Mouse (Mus musculus): ENCODE results near the gene Gpatch4. TPM values are rescaled to one million over a fixed set of nuclear protein-coding genes. Genes with fewer than 3 reads are reported as not detected.

Gpatch4 gene
- polyA plus RNA-seq, 1 experiment, result 5.0 TPM

DNA sequence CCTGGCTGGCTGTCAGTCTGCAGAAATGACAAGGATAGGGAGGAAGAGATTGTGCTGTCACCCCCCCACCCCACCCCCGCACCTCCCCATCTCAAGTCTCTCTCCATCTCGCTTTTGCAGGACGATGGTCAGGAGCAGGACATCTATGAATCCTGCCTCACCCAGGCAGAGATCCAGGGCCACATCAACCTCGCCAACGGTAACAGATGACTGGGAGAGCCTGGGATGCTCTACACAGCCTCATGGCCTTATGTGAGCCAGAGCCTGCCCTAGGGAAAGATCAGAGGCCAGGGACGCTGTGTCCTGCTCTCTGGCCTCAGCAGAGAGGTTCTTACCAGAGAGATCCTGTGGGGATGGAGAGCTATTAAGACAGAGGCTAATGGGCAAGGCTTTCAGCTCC, 47.7 kb downstream of the Gpatch4 start:
- TF ChIP-seq POLR2A (IDR thresholded peaks at IDR 0.05; ENCODE audit: low read depth, low read length), result no peak
- no peak for TF ChIP-seq CTCF (IDR thresholded peaks at IDR 0.05; ENCODE audit: extremely low read depth, insufficient read depth, insufficient read length, insufficient replicate concordance)

DNA sequence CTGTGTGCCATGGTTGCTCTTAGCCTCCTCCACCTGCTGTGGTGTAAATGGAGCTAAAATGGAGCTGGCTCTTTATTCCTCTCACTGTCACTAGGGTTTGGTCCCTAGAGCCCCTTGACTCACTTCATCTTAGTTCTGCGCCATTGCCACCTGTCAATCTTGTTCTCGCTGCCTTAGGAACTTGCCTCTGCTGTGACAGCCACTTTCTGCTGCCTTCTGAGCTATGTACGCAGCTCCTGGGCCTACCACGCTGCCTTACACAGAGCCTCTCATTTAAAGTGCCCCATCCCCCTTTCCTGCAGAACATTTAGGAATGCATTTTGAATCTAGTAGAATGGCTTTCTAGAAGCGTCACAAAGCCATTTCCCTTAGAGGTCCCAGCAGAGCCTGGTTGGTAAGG, 51.2 kb downstream of the Gpatch4 start:
- no peaks in the 10 kb centered on the region for H3K36me3 ChIP-seq (ENCODE audit: control insufficient read depth, insufficient read depth, low read length)
- 92% methylated on average over 5 of the region's 5 CpGs for WGBS

More for the DNA sequence above, 47.7 kb downstream of the Gpatch4 start:
- DNase-seq (ENCODE audit: low read depth in 1 of 2, low spot score in 2 of 2), result no peak
- Histone ChIP-seq H3K36me3 (ENCODE audit: control insufficient read depth, insufficient read depth, low read length) (no peaks in the 10 kb centered on the region), H3K4me3 (ENCODE audit: extremely low read depth, insufficient read depth, insufficient read length) (no peak overlapping the region), H3K27me3 (ENCODE audit: control insufficient read depth, insufficient read depth, low read length) (no peaks in the 10 kb centered on the region), H3K4me1 (ENCODE audit: control insufficient read depth, insufficient read depth, insufficient read length) (no peaks in the 10 kb centered on the region), H3K27ac (ENCODE audit: insufficient read depth, low read length) (no peak overlapping the region)
- WGBS, result 94% methylated on average over 6 of the region's 6 CpGs

DNA sequence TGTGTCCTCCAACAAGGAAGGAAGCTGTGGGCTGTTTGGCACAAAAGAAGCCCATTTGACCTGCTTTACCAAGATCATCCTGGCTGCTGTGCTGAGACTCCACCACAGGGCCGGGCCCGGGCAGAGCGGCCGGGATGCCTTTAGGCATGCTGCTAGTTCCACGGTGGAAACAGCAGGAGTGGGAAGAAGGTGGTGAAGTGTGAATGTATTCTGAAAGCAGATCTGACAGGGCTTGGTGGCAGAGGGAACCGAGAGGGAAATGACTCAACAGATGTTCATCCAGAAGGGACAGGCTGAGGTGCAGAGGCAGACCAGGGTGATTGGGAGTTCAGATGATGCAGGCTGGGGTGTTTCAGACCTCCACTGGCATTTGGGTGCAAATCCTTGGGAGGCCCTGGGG, 54.8 kb downstream of the Gpatch4 start:
- no peak for TF ChIP-seq POLR2A (IDR thresholded peaks at IDR 0.05; ENCODE audit: low read depth, low read length)
- no peak for TF ChIP-seq CTCF (IDR thresholded peaks at IDR 0.05; ENCODE audit: extremely low read depth, insufficient read depth, insufficient read length, insufficient replicate concordance)
- DNase-seq (ENCODE audit: low read depth in 1 of 2, low spot score in 2 of 2), result no peak
- H3K36me3 ChIP-seq (ENCODE audit: control insufficient read depth, insufficient read depth, low read length), result no peaks in the 10 kb centered on the region
- H3K4me3 ChIP-seq (ENCODE audit: extremely low read depth, insufficient read depth, insufficient read length), result no peak overlapping the region
- no peaks in the 10 kb centered on the region for H3K27me3 ChIP-seq (ENCODE audit: control insufficient read depth, insufficient read depth, low read length)
- no peaks in the 10 kb centered on the region for H3K4me1 ChIP-seq (ENCODE audit: control insufficient read depth, insufficient read depth, insufficient read length)
- no peak overlapping the region for H3K27ac ChIP-seq (ENCODE audit: insufficient read depth, low read length)
- 53% methylated on average over 6 of the region's 6 CpGs for WGBS

More for the DNA sequence above, 51.2 kb downstream of the Gpatch4 start:
- TF ChIP-seq CTCF (IDR thresholded peaks at IDR 0.05; ENCODE audit: extremely low read depth, insufficient read depth, insufficient read length, insufficient replicate concordance) (no peak), POLR2A (IDR thresholded peaks at IDR 0.05; ENCODE audit: low read depth, low read length) (no peak)
- H3K4me1 ChIP-seq (ENCODE audit: control insufficient read depth, insufficient read depth, insufficient read length), result no peaks in the 10 kb centered on the region
- H3K4me3 ChIP-seq (ENCODE audit: extremely low read depth, insufficient read depth, insufficient read length), result no peak overlapping the region
- H3K27ac ChIP-seq (ENCODE audit: insufficient read depth, low read length), result no peak overlapping the region
- DNase-seq (ENCODE audit: low read depth in 1 of 2, low spot score in 2 of 2), result no peak
- no peaks in the 10 kb centered on the region for H3K27me3 ChIP-seq (ENCODE audit: control insufficient read depth, insufficient read depth, low read length)

DNA sequence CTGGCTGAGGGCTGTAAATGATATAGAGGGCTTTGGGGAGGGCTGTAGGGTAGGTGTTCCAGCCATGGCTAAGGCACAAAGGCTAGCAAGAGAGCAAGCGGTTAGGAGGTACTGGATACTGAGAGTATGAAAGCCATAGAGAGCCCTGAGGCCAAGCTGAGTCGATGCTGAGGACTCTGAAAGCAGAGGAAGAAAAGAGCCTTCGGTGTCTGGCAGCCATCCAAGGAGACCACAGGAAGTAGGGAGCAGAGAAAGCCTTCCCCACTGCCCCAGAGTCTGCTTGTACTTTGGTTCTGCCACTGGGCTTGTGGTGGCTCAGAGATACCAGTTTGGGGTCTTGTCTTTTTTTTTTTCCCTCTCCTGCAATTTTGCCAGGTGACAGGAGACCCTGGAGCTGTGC, 57.3 kb downstream of the Gpatch4 start:
- no peaks in the 10 kb centered on the region for H3K36me3 ChIP-seq (ENCODE audit: control insufficient read depth, insufficient read depth, low read length)
- H3K4me1 ChIP-seq (ENCODE audit: control insufficient read depth, insufficient read depth, insufficient read length), result no peaks in the 10 kb centered on the region
- no peak overlapping the region for H3K4me3 ChIP-seq (ENCODE audit: extremely low read depth, insufficient read depth, insufficient read length)
- H3K27me3 ChIP-seq (ENCODE audit: control insufficient read depth, insufficient read depth, low read length), result no peaks in the 10 kb centered on the region
- H3K27ac ChIP-seq (ENCODE audit: insufficient read depth, low read length), result no peak overlapping the region
- no peak for TF ChIP-seq POLR2A (IDR thresholded peaks at IDR 0.05; ENCODE audit: low read depth, low read length)
- TF ChIP-seq CTCF (IDR thresholded peaks at IDR 0.05; ENCODE audit: extremely low read depth, insufficient read depth, insufficient read length, insufficient replicate concordance), result no peak
- 36% methylated on average over 3 of the region's 3 CpGs for WGBS
- no peak for DNase-seq (ENCODE audit: low read depth in 1 of 2, low spot score in 2 of 2)

GRCm38 (mm10) chr3:88101736-88102135, 58.8 kb downstream of the Gpatch4 start:
- DNase-seq (ENCODE audit: low read depth in 1 of 2, low spot score in 2 of 2), result no peak
- no peak overlapping the region for H3K4me3 ChIP-seq (ENCODE audit: extremely low read depth, insufficient read depth, insufficient read length)
- WGBS, result 95% methylated on average over 7 of the region's 7 CpGs
- no peaks in the 10 kb centered on the region for H3K36me3 ChIP-seq (ENCODE audit: control insufficient read depth, insufficient read depth, low read length)
- no peaks in the 10 kb centered on the region for H3K4me1 ChIP-seq (ENCODE audit: control insufficient read depth, insufficient read depth, insufficient read length)
- no peaks in the 10 kb centered on the region for H3K27me3 ChIP-seq (ENCODE audit: control insufficient read depth, insufficient read depth, low read length)
- TF ChIP-seq CTCF (IDR thresholded peaks at IDR 0.05; ENCODE audit: extremely low read depth, insufficient read depth, insufficient read length, insufficient replicate concordance), result no peak
- TF ChIP-seq POLR2A (IDR thresholded peaks at IDR 0.05; ENCODE audit: low read depth, low read length), result no peak
- H3K27ac ChIP-seq (ENCODE audit: insufficient read depth, low read length), result no peak overlapping the region

DNA sequence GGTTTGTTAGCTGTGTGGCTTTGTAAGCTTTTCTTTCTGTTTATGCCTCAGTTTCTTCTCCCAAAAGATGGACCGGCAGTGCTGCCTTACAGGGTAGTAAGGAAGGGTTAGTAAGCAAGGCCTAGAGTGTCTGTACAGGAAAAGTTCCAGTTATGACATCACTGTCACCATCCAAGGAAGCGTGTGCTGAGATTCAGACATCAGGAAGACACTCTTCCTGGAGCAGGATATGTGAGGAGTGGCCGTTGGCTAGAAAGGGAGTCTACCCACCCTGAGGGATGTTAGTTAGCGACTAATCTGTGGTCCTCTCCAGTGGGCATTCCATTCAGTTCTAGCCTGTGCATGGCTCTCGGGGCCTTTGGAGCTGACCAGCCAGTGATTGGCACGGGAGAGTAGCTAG, 59.3 kb downstream of the Gpatch4 start:
- Histone ChIP-seq H3K4me3 (ENCODE audit: extremely low read depth, insufficient read depth, insufficient read length) (no peak overlapping the region), H3K4me1 (ENCODE audit: control insufficient read depth, insufficient read depth, insufficient read length) (no peaks in the 10 kb centered on the region), H3K27ac (ENCODE audit: insufficient read depth, low read length) (no peak overlapping the region), H3K27me3 (ENCODE audit: control insufficient read depth, insufficient read depth, low read length) (no peaks in the 10 kb centered on the region), H3K36me3 (ENCODE audit: control insufficient read depth, insufficient read depth, low read length) (no peaks in the 10 kb centered on the region)
- WGBS, result 82% methylated on average over 6 of the region's 6 CpGs
- TF ChIP-seq CTCF (IDR thresholded peaks at IDR 0.05; ENCODE audit: extremely low read depth, insufficient read depth, insufficient read length, insufficient replicate concordance) (no peak), POLR2A (IDR thresholded peaks at IDR 0.05; ENCODE audit: low read depth, low read length) (no peak)
- DNase-seq (ENCODE audit: low read depth in 1 of 2, low spot score in 2 of 2), result no peak

GRCm38 (mm10) chr3:88102611-88103010, 59.7 kb downstream of the Gpatch4 start:
- no peaks in the 10 kb centered on the region for H3K36me3 ChIP-seq (ENCODE audit: control insufficient read depth, insufficient read depth, low read length)
- no peaks in the 10 kb centered on the region for H3K27me3 ChIP-seq (ENCODE audit: control insufficient read depth, insufficient read depth, low read length)
- 64% methylated on average over 6 of the region's 6 CpGs for WGBS
- DNase-seq (ENCODE audit: low read depth in 1 of 2, low spot score in 2 of 2), result no peak
- no peak for TF ChIP-seq CTCF (IDR thresholded peaks at IDR 0.05; ENCODE audit: extremely low read depth, insufficient read depth, insufficient read length, insufficient replicate concordance)
- TF ChIP-seq POLR2A (IDR thresholded peaks at IDR 0.05; ENCODE audit: low read depth, low read length), result no peak
- H3K4me1 ChIP-seq (ENCODE audit: control insufficient read depth, insufficient read depth, insufficient read length), result no peaks in the 10 kb centered on the region
- no peak overlapping the region for H3K27ac ChIP-seq (ENCODE audit: insufficient read depth, low read length)
- H3K4me3 ChIP-seq (ENCODE audit: extremely low read depth, insufficient read depth, insufficient read length), result no peak overlapping the region

Other genes starting within 250 kb of the Gpatch4 start
- 0.09 and 0.14 TPM in 2 replicates for gene Ntrk1, start 247.9 kb upstream of the Gpatch4 start, polyA plus RNA-seq (2012; rRNA removed)
- gene Insrr, start 246.2 kb upstream of the Gpatch4 start, polyA plus RNA-seq (2012; rRNA removed), result 0.25 and 0.42 TPM in 2 replicates
- gene Pear1, start 218.8 kb upstream of the Gpatch4 start, polyA plus RNA-seq (2012; rRNA removed), result 63.8 and 65.8 TPM in 2 replicates
- gene Sh2d2a, start 196.4 kb upstream of the Gpatch4 start, polyA plus RNA-seq (2012; rRNA removed), result 27.4 and 29.1 TPM in 2 replicates
- 23.3 and 23.4 TPM in 2 replicates for gene Prcc, start 157.5 kb upstream of the Gpatch4 start, polyA plus RNA-seq (2012; rRNA removed)
- 43.6 and 50.0 TPM in 2 replicates for gene Hdgf, start 136.8 kb upstream of the Gpatch4 start, polyA plus RNA-seq (2012; rRNA removed)
- 24.3 and 34.6 TPM in 2 replicates for gene Mrpl24, start 123.6 kb upstream of the Gpatch4 start, polyA plus RNA-seq (2012; rRNA removed)
- 14.3 and 17.4 TPM in 2 replicates for gene Isg20l2, start 112.8 kb upstream of the Gpatch4 start, polyA plus RNA-seq (2012; rRNA removed)
- 35.6 and 36.7 TPM in 2 replicates for gene Rrnad1, start 112.4 kb upstream of the Gpatch4 start, polyA plus RNA-seq (2012; rRNA removed)
- 0.08 TPM in 1 of 2 replicates, not detected in the other for gene Crabp2, start 94.4 kb upstream of the Gpatch4 start, polyA plus RNA-seq (2012; rRNA removed)
- gene Nes, start 72.0 kb upstream of the Gpatch4 start, polyA plus RNA-seq (2012; rRNA removed), result 1.2 and 1.7 TPM in 2 replicates
- gene Bcan, start 42.9 kb upstream of the Gpatch4 start, polyA plus RNA-seq (2012; rRNA removed), result 0.11 TPM in 1 of 2 replicates, not detected in the other
- gene Hapln2, start 15.5 kb upstream of the Gpatch4 start, polyA plus RNA-seq (2012; rRNA removed), result not detected in 2 replicates
- 30.0 and 32.1 TPM in 2 replicates for gene Naxe, start 15.4 kb downstream of the Gpatch4 start, polyA plus RNA-seq (2012; rRNA removed)
- not detected in 2 replicates for gene Ttc24, start 35.2 kb downstream of the Gpatch4 start, polyA plus RNA-seq (2012; rRNA removed)
- gene Iqgap3, start 38.9 kb downstream of the Gpatch4 start, polyA plus RNA-seq (2012; rRNA removed), result 4.3 and 5.0 TPM in 2 replicates
- 119 and 142 TPM in 2 replicates for gene Mef2d, start 99.3 kb downstream of the Gpatch4 start, polyA plus RNA-seq (2012; rRNA removed)
- 0.21 and 0.29 TPM in 2 replicates for gene Rhbg, start 211.6 kb downstream of the Gpatch4 start, polyA plus RNA-seq (2012; rRNA removed)
- gene Gm38392, start 244.1 kb downstream of the Gpatch4 start, polyA plus RNA-seq (2012; rRNA removed), result not detected in 2 replicates